Mouse (Mus musculus): Measurements from ENCODE around the gene Dnmt3b.

- TF ChIP-seq TAL1 (IDR thresholded peaks at IDR 0.05; ENCODE audit: low read length) (no peak), GATA1 (IDR thresholded peaks at IDR 0.05; ENCODE audit: low read length) (no peak)
Observed at GRCm38 (mm10) chr2:153611241-153611630, 38.0 kb upstream of the Dnmt3b start.

Data from erythroblast, embryonic 14.5 days (primary cell).